Mouse (Mus musculus) urinary bladder, postnatal 36 days (tissue): Measurements from ENCODE around the gene Erh.

Experiments used
- DNase-seq, 2 experiments: peaks; one replicate each; pipeline ENCODE4 v3.0.0; 2022; ENCODE audit warnings: low spot score in 2 of 2, mixed read lengths in 1 of 2

Erh gene

DNA sequence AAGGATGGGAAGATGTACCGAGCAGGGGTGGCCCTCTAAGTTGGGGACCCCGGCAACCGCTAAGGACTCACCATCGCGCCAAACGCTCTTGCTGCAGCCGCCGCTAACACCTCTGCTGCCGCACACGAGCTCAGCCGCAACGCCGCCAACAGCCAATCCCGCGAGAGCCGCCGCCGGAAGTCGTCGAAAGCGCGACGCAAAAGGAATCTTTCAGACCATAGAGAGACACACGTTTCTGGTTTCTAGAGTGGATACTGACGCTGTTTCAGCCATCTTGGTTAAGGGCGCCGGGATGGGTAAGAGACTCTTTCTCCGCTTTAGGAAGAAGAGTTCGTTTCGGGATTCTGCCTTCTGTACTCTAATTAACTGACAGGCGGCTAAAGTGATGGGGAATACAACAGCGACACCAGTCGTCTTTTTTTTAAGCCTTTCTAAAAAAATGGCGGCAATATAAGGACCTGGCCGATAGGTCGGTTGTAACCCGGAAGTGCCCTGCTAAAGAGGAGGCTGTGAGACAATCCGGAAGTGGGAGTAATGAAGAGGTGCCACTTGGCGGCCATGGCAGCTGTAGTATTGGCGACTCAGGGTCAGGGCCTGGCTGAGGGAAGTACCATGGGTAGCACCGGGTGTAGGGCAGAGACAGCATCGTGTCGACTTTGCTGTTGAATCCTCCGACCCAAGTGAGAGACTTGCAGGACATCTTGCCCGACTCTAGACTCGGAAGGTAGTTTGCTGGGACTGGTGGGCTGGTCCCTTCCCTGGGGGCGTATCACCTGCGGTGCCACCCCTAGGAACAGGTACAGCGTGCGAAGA lies at the start of gene Erh, which contains the start of gene Slc39a9:
Gene Erh, minus strand, starts transcription at position 649 of the 813 bp plus-strand sequence.
Gene Slc39a9, plus strand, starts transcription at position 191 of the 813 bp plus-strand sequence.
- DNase-seq: peak; percentile 89 to 93

GRCm38 (mm10) chr12:80693700-80694099 lies 49.6 kb upstream of the Erh start:
- DNase-seq: no peak

DNA sequence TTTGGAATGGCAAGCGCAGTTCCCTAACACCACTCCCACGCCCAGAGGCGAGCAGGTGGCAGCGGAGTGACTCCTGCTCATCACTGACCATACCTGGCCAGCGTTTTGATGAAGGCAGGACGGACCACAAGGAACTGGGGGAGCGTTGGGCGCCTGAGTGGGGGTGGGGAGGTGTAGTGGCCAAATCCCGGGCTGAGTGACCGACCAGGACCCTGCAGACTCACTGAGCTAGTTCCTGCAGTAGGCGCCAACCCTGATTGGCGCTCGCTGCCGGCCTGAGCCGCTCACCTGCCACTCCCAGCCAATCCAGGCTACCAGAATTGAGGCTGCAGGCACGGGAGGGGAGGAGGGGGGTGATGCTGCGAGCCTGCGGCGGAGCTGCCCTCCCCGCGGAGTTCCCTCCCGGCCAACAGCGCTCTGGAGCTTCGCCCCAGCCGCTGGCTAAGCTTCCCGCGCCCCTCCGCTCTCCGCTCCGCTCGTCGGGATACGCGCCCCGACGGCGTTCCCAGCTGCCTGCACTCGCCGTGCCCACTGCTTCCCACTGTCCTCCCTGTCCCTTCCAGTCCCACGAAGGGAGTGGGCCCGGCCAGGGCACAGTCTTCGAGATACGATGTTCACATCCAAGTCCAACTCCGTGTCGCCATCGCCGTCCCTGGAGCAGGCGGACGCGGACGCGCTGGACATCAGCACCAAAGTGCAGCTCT lies 48.3 kb upstream of the Erh start, which contains the start of gene Plekhd1:
Gene Plekhd1, plus strand, starts transcription at position 323 of the 704 bp plus-strand sequence.
- peak; percentile 44 to 62 for DNase-seq

GRCm38 (mm10) chr12:80691671-80692091 lies 47.5 kb upstream of the Erh start:
- DNase-seq: peak; percentile 10 to 20

- DNase-seq: no peak
These were observed 45.6 kb upstream of the Erh start for GRCm38 (mm10) chr12:80689696-80690095.

GRCm38 (mm10) chr12:80687788-80688211 lies 43.7 kb upstream of the Erh start:
- DNase-seq: no peak

DNA sequence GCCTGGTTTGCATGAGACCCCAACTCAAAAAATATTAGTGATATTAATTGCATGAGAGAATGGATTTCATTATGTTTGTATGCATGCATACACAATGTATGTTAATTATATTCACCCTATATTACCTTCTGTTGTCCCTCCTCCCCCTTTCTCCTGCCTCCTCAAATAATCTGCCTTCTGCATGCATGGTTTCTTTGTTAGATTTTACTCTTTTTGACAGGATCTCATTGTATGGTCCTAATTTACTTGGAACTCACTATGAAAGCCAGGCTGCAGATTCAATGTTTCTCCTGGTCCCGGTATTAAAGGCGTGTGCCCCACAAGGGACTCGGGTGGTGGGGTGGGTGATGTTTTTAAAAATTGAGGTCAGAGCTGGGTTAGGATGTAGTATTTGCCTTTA lies 40.2 kb upstream of the Erh start:
- DNase-seq: no peak

GRCm38 (mm10) chr12:80683554-80683953 lies 39.4 kb upstream of the Erh start:
- DNase-seq: no peak

DNA sequence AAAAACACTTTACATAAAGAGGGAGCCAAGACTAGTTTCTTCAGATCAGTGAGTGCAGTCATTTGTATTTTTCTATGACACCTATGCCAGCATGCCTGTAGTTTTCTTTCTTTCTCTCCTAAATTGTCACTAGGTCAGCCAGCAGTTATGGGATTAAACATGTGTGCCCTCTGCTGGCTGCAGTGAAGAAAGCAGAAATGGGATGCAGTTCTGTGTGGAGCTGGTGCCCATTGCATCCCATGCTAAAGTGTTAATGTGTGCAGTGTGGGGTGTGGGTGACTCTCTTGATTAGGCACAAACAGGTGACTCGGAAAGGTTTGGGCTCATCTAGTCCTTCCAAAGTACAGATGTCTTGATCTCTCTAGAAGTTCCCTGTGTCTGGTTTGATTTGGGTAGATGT lies 37.2 kb upstream of the Erh start:
- no peak for DNase-seq

DNA sequence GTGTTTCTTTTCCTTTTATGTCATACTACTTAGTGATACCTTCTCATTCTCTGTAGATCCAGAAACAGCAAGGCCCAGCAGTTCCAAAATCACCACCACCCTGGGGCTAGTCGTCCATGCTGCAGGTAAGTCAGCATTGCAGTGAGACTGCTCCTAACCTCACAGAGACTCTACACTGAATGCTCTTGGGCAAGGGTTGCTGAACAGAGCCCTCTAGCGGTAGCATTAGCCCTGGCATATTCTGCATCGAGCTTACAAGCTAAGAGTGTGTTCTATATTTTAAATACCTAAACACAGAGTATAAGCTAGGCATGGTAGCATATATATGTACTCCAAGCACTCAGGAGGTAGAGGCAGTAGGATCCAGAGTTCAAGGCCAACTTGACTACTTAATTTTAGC lies 29.0 kb upstream of the Erh start:
- peak; percentile 46 to 62 for DNase-seq

DNA sequence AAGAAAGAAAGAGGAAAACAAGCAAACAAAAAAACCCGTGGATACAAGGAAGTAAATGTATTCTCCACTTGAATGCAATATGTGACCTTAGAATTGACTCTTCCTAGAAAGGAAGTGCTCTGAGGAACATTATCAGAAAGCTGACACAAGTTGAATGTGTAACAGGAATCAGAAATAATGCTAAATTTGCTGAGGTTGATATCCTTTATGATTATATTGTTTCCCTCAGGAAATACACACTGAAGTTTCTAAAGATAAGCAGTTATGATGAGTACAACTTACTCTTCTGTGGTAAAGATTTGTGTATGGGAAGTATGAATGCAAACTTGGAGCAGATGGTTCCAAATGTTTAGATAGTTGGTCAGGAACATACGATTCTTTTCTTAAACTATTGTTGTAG lies 24.2 kb upstream of the Erh start:
- no peak for DNase-seq

- no peak for DNase-seq
These were observed 19.8 kb upstream of the Erh start for GRCm38 (mm10) chr12:80663935-80664334.

DNA sequence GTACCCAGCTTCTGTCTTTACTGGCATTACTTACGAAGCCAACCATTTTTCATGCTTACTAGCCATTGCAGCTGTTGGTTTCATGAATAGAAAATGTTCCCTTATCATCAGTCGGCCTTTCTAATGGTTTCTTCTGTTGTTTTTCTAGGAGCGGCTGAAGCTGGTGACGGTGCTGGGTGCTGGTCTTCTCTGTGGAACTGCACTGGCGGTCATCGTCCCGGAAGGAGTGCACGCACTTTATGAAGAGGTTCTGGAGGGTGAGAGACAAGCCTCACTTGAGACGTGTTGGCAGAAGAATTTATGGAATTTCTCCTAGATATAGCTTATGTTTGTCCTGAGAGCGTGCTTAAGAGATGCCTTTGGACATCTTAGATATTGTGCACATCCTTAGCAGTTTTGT lies 18.2 kb upstream of the Erh start:
- no peak for DNase-seq

DNA sequence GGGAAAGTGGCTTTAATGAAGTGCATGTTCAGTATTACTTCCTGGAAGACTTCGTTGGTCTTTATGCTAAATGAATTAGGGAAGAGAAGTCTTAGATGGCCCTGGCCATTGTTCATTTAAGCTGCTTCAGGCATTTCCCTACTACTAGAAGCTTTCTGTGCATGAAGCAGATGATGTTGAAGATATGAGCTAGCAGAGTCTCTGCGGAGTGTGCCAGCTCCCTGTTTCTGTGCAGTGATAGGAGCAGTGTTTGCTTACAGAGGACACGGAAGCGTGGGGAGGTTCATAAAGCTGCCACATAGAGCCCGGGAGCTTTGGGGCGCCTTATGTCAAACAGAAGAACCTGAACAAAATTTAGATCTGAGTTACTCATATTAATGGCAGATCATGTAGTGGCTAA lies 14.5 kb upstream of the Erh start:
- no peak for DNase-seq

DNA sequence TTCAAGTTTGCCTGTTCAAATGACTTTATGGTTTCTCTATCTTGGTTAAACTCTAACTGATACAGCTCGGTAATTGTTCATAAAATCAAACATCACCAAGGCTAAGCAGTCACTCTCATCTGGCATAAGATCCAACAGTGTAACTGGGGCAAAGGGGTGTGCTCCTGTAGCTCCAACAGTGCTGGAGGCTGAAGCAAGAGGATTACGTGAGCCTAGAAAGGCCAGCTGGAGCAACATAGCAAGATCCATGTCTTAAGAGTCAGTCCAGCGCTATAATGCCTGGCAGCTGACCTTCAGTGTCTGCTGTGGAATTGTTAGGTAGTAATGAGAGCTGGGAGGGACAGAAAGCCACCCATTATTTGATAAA lies 10.5 kb upstream of the Erh start:
- no peak for DNase-seq

DNA sequence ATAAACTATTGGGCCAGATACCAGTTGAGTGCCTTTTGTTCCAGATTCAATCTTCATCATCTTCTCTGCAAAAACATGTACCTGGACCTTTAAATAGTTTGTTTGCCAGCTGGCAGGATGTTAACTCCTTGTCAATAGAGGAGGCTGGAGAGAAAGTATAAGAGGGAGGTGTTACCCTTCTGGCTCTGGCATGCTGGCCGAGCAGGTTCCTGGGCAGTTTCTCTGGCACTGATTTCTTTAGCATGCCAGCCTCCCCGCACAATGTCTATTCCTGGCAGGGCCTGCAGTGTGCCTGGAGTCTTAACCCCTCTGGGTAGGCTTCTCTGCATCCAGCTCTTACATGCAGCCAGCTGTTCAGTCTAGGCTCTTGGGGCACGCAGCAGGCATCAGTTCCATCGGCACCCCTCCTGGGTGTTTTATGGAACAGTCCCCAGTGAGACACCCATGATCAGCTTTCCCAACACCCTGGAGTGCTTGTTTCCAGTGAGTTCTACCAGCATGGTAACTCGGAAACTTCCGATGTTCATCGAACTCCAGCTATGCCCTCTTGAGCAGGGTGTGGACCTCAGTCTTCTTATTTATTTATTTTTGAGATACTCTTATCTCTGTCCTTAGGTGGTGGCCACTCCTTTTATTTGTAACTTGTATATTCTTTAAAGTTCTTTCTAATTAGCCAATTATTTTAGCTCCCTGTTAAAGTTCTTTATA lies 10.0 kb upstream of the Erh start:
- peak; percentile 53 to 64 for DNase-seq

DNA sequence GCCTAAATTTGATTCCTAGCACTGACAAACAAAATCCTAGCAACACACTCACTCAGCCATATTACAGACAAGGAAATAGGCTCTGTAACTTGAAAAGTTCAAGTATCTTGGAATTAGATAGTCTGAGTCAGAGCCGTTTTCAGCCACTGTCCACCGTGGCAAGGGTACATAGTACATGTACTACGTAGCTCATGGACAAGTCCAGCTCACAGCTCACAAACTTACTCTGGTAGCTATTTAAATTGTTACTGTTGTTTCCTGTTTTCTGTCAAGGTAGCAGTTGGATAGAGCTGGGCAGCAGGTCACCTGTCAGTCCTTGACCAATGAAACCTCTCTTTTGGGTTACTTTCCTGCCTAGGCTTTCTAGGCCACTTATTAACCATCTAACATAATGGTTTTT lies 2.2 kb upstream of the Erh start:
- DNase-seq: no peak

DNA sequence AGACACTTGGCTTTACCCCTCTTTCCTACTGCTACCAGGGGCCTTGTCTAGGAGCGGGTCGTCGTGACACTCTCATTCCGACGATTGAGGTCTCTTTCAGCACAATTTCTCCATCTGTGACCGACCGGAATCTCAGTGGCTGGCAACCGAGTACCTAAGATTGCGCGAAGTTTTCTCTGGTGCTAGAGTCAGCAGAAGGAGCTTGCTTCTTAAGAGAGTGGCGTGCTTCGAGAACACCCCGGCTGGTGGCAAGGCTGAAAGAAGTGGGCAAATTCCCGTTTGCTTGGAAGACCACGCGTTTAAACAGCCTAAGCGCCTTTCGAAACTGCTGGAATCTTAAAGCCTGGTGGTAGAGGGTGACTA lies 346 bp upstream of the Erh start:
- no peak for DNase-seq

GRCm38 (mm10) chr12:80642725-80643692 lies 1.1 kb downstream of the Erh start:
- peak; percentile 21 to 44 for DNase-seq

DNA sequence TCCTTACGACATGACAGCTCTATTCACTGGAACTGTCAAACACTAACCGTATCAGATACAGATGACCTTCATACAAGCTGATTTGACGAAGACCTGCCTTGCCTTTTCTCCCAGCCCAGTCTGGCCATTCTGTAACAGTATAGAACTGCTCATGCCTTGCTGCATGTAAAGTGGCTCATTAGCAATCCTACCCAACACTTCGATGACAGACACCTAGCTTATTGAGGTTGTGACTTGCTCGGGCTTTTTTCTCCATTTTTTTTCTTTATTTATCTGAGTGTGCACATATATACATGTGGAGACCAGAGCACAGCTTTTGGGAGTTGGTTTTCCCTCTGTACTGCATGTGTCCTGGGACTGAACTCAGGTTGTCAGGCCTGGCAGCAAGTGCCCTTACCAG lies 12.4 kb downstream of the Erh start:
- DNase-seq: no peak

DNA sequence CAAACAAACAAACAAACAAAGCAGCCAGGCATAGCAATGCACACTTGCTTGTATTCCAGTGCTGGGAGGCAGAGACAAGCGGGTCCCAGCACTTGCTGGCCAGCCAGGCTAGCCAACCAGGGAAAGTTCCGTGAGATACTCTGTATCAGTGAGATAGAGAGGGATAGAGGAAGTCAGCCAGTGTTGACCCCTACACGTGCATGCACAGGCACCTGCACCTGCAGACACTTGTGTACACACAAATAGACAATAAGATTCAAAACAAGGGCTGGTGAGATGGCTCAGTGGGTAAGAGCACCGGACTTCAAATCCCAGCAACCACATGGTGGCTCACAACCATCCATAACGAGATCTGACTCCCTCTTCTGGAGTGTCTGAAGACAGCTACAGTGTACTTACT lies 23.6 kb downstream of the Erh start:
- no peak for DNase-seq
